Mouse (Mus musculus): ENCODE data around the gene Tshr. TPM values are rescaled to one million over a fixed set of nuclear protein-coding genes. Genes with fewer than 3 reads are reported as not detected.
A peak's percentile ranks its signal among the peaks of the same experiment; 100 is the strongest.

Tshr gene
- polyA plus RNA-seq, 1 experiment from 2014 or later: 0.04 TPM

GRCm38 (mm10) chr12:91412461-91413182, 28.3 kb downstream of the Tshr start:
- no peak for ATAC-seq (replicated peaks; ENCODE audit: low FRiP score)
- Histone ChIP-seq H3K9ac (ENCODE audit: low read depth, low read length) (no peak overlapping the region), H3K27ac (ENCODE audit: low read depth, low read length) (no peak overlapping the region), H3K27me3 (replicated peaks; ENCODE audit: control insufficient read depth, insufficient read depth, low read length) (no peaks in the 10 kb centered on the region), H3K4me1 (replicated peaks; ENCODE audit: control insufficient read depth, insufficient read depth, low read length) (no peaks in the 10 kb centered on the region), H3K4me3 (ENCODE audit: low read depth, low read length) (no peak overlapping the region), H3K9me3 (ENCODE audit: control insufficient read depth, low read length) (no peaks in the 10 kb centered on the region), H3K36me3 (ENCODE audit: control insufficient read depth, insufficient read depth, low read length) (no peaks in the 10 kb centered on the region), H3K4me2 (no peak overlapping the region)
- 64% methylated on average over 7 of the region's 7 CpGs for WGBS
- DNase-seq (ENCODE audit: low spot score): no peak

- H3K27ac ChIP-seq (ENCODE audit: low read depth, low read length): no peak overlapping the region
- no peak overlapping the region for H3K9ac ChIP-seq (ENCODE audit: low read depth, low read length)
- ATAC-seq (replicated peaks; ENCODE audit: low FRiP score): no peak
- DNase-seq (ENCODE audit: low spot score): no peak
- no peaks in the 10 kb centered on the region for H3K36me3 ChIP-seq (ENCODE audit: control insufficient read depth, insufficient read depth, low read length)
- WGBS: 70% methylated on average over 6 of the region's 6 CpGs
- H3K4me3 ChIP-seq (ENCODE audit: low read depth, low read length): no peak overlapping the region
- H3K4me2 ChIP-seq: no peak overlapping the region
- no peaks in the 10 kb centered on the region for H3K4me1 ChIP-seq (replicated peaks; ENCODE audit: control insufficient read depth, insufficient read depth, low read length)
- H3K9me3 ChIP-seq (ENCODE audit: control insufficient read depth, low read length): no peaks in the 10 kb centered on the region
- no peaks in the 10 kb centered on the region for H3K27me3 ChIP-seq (replicated peaks; ENCODE audit: control insufficient read depth, insufficient read depth, low read length)
Observed at GRCm38 (mm10) chr12:91415112-91415511, 30.7 kb downstream of the Tshr start.

GRCm38 (mm10) chr12:91416828-91417227, 32.5 kb downstream of the Tshr start:
- Histone ChIP-seq H3K4me1 (replicated peaks; ENCODE audit: control insufficient read depth, insufficient read depth, low read length) (no peaks in the 10 kb centered on the region), H3K4me3 (ENCODE audit: low read depth, low read length) (no peak overlapping the region), H3K27ac (ENCODE audit: low read depth, low read length) (no peak overlapping the region), H3K4me2 (no peak overlapping the region), H3K9ac (ENCODE audit: low read depth, low read length) (no peak overlapping the region), H3K36me3 (ENCODE audit: control insufficient read depth, insufficient read depth, low read length) (no peaks in the 10 kb centered on the region), H3K27me3 (replicated peaks; ENCODE audit: control insufficient read depth, insufficient read depth, low read length) (no peaks in the 10 kb centered on the region), H3K9me3 (ENCODE audit: control insufficient read depth, low read length) (no peaks in the 10 kb centered on the region)
- ATAC-seq (replicated peaks; ENCODE audit: low FRiP score) (no peak), DNase-seq (ENCODE audit: low spot score) (no peak)
- WGBS: 95% methylated on average over 7 of the region's 7 CpGs

- Histone ChIP-seq H3K36me3 (ENCODE audit: control insufficient read depth, insufficient read depth, low read length) (no peaks in the 10 kb centered on the region), H3K4me3 (ENCODE audit: low read depth, low read length) (no peak overlapping the region), H3K27ac (ENCODE audit: low read depth, low read length) (no peak overlapping the region), H3K4me2 (no peak overlapping the region), H3K9ac (ENCODE audit: low read depth, low read length) (no peak overlapping the region), H3K27me3 (replicated peaks; ENCODE audit: control insufficient read depth, insufficient read depth, low read length) (no peaks in the 10 kb centered on the region), H3K4me1 (replicated peaks; ENCODE audit: control insufficient read depth, insufficient read depth, low read length) (no peaks in the 10 kb centered on the region), H3K9me3 (ENCODE audit: control insufficient read depth, low read length) (no peaks in the 10 kb centered on the region)
- 39% methylated on average over 7 of the region's 7 CpGs for WGBS
- ATAC-seq (replicated peaks; ENCODE audit: low FRiP score) (no peak), DNase-seq (ENCODE audit: low spot score) (peak; percentile 49)
Observed at GRCm38 (mm10) chr12:91418791-91419190, 34.4 kb downstream of the Tshr start.

GRCm38 (mm10) chr12:91421272-91421671, 36.9 kb downstream of the Tshr start:
- Histone ChIP-seq H3K4me1 (replicated peaks; ENCODE audit: control insufficient read depth, insufficient read depth, low read length) (no peaks in the 10 kb centered on the region), H3K9ac (ENCODE audit: low read depth, low read length) (no peak overlapping the region), H3K9me3 (ENCODE audit: control insufficient read depth, low read length) (no peaks in the 10 kb centered on the region), H3K4me3 (ENCODE audit: low read depth, low read length) (no peak overlapping the region), H3K4me2 (no peak overlapping the region), H3K36me3 (ENCODE audit: control insufficient read depth, insufficient read depth, low read length) (no peaks in the 10 kb centered on the region), H3K27me3 (replicated peaks; ENCODE audit: control insufficient read depth, insufficient read depth, low read length) (no peaks in the 10 kb centered on the region), H3K27ac (ENCODE audit: low read depth, low read length) (no peak overlapping the region)
- ATAC-seq (replicated peaks; ENCODE audit: low FRiP score): no peak
- no peak for DNase-seq (ENCODE audit: low spot score)
- 61% methylated on average over 9 of the region's 9 CpGs for WGBS

GRCm38 (mm10) chr12:91423125-91423820, 38.9 kb downstream of the Tshr start:
- ATAC-seq (replicated peaks; ENCODE audit: low FRiP score): no peak
- H3K36me3 ChIP-seq (ENCODE audit: control insufficient read depth, insufficient read depth, low read length): no peaks in the 10 kb centered on the region
- no peak overlapping the region for H3K4me2 ChIP-seq
- no peak overlapping the region for H3K27ac ChIP-seq (ENCODE audit: low read depth, low read length)
- H3K4me3 ChIP-seq (ENCODE audit: low read depth, low read length): no peak overlapping the region
- H3K27me3 ChIP-seq (replicated peaks; ENCODE audit: control insufficient read depth, insufficient read depth, low read length): no peaks in the 10 kb centered on the region
- WGBS: 75% methylated on average over 11 of the region's 11 CpGs
- H3K9ac ChIP-seq (ENCODE audit: low read depth, low read length): no peak overlapping the region
- DNase-seq (ENCODE audit: low spot score): no peak
- H3K4me1 ChIP-seq (replicated peaks; ENCODE audit: control insufficient read depth, insufficient read depth, low read length): no peaks in the 10 kb centered on the region
- no peaks in the 10 kb centered on the region for H3K9me3 ChIP-seq (ENCODE audit: control insufficient read depth, low read length)

- no peak for DNase-seq (ENCODE audit: low spot score)
- no peaks in the 10 kb centered on the region for H3K4me1 ChIP-seq (replicated peaks; ENCODE audit: control insufficient read depth, insufficient read depth, low read length)
- no peak overlapping the region for H3K9ac ChIP-seq (ENCODE audit: low read depth, low read length)
- no peaks in the 10 kb centered on the region for H3K9me3 ChIP-seq (ENCODE audit: control insufficient read depth, low read length)
- no peak overlapping the region for H3K4me3 ChIP-seq (ENCODE audit: low read depth, low read length)
- WGBS: 60% methylated on average over 4 of the region's 4 CpGs
- H3K27me3 ChIP-seq (replicated peaks; ENCODE audit: control insufficient read depth, insufficient read depth, low read length): no peaks in the 10 kb centered on the region
- no peaks in the 10 kb centered on the region for H3K36me3 ChIP-seq (ENCODE audit: control insufficient read depth, insufficient read depth, low read length)
- no peak for ATAC-seq (replicated peaks; ENCODE audit: low FRiP score)
- no peak overlapping the region for H3K27ac ChIP-seq (ENCODE audit: low read depth, low read length)
- H3K4me2 ChIP-seq: no peak overlapping the region
Observed at GRCm38 (mm10) chr12:91426499-91426898, 42.1 kb downstream of the Tshr start.

GRCm38 (mm10) chr12:91427129-91427528, 42.8 kb downstream of the Tshr start:
- Histone ChIP-seq H3K4me3 (ENCODE audit: low read depth, low read length) (no peak overlapping the region), H3K27me3 (replicated peaks; ENCODE audit: control insufficient read depth, insufficient read depth, low read length) (no peaks in the 10 kb centered on the region)
- 70% methylated on average over 2 of the region's 2 CpGs for WGBS

GRCm38 (mm10) chr12:91482195-91482733, 97.9 kb downstream of the Tshr start:
- Histone ChIP-seq H3K36me3 (ENCODE audit: control insufficient read depth, insufficient read depth, low read length) (no peaks in the 10 kb centered on the region), H3K4me3 (ENCODE audit: low read depth, low read length) (no peak overlapping the region)

More at GRCm38 (mm10) chr12:91427129-91427528, 42.8 kb downstream of the Tshr start:
- no peak for DNase-seq (ENCODE audit: low spot score)
- no peaks in the 10 kb centered on the region for H3K36me3 ChIP-seq (ENCODE audit: control insufficient read depth, insufficient read depth, low read length)
- no peak overlapping the region for H3K4me2 ChIP-seq
- no peaks in the 10 kb centered on the region for H3K4me1 ChIP-seq (replicated peaks; ENCODE audit: control insufficient read depth, insufficient read depth, low read length)
- H3K27ac ChIP-seq (ENCODE audit: low read depth, low read length): no peak overlapping the region
- no peak for ATAC-seq (replicated peaks; ENCODE audit: low FRiP score)
- no peaks in the 10 kb centered on the region for H3K9me3 ChIP-seq (ENCODE audit: control insufficient read depth, low read length)
- no peak overlapping the region for H3K9ac ChIP-seq (ENCODE audit: low read depth, low read length)

More at GRCm38 (mm10) chr12:91482195-91482733, 97.9 kb downstream of the Tshr start:
- ATAC-seq (replicated peaks; ENCODE audit: low FRiP score) (no peak), DNase-seq (ENCODE audit: low spot score) (no peak)
- Histone ChIP-seq H3K9me3 (ENCODE audit: control insufficient read depth, low read length) (no peaks in the 10 kb centered on the region), H3K4me1 (replicated peaks; ENCODE audit: control insufficient read depth, insufficient read depth, low read length) (no peaks in the 10 kb centered on the region), H3K27ac (ENCODE audit: low read depth, low read length) (no peak overlapping the region), H3K9ac (ENCODE audit: low read depth, low read length) (no peak overlapping the region), H3K27me3 (replicated peaks; ENCODE audit: control insufficient read depth, insufficient read depth, low read length) (no peaks in the 10 kb centered on the region), H3K4me2 (no peak overlapping the region)
- 85% methylated on average over 13 of the region's 13 CpGs for WGBS

All from liver, embryonic 11.5 days (tissue).